Mouse (Mus musculus) left cerebral cortex, postnatal 10 days (tissue): ENCODE results near the gene Yars. TPM values are rescaled to one million over a fixed set of nuclear protein-coding genes. Genes with fewer than 3 reads are reported as not detected.

ENCODE experiments used
- DNase-seq, 2 experiments: peaks; one replicate each; pipeline ENCODE4 v3.0.0; 2021 to 2022; ENCODE audit warnings: low spot score in 2 of 2, mixed read lengths in 1 of 2; ENCODE audit errors: extremely low spot score in 1 of 2
- intact Hi-C: fragments of 180-260 bp; cut with DNase I; formaldehyde crosslinking; loops from one replicate; pipeline ENCODE4 v1.15.1; 2025
- total RNA-seq, 2 experiments: library from RNA; stranded (reverse); gene quantifications; 2 replicates each; pipeline ENCODE4 v1.2.3; 2021

Gene Yars
- 100 to 1,000 TPM; 103 to 105 TPM for total RNA-seq

DNA sequence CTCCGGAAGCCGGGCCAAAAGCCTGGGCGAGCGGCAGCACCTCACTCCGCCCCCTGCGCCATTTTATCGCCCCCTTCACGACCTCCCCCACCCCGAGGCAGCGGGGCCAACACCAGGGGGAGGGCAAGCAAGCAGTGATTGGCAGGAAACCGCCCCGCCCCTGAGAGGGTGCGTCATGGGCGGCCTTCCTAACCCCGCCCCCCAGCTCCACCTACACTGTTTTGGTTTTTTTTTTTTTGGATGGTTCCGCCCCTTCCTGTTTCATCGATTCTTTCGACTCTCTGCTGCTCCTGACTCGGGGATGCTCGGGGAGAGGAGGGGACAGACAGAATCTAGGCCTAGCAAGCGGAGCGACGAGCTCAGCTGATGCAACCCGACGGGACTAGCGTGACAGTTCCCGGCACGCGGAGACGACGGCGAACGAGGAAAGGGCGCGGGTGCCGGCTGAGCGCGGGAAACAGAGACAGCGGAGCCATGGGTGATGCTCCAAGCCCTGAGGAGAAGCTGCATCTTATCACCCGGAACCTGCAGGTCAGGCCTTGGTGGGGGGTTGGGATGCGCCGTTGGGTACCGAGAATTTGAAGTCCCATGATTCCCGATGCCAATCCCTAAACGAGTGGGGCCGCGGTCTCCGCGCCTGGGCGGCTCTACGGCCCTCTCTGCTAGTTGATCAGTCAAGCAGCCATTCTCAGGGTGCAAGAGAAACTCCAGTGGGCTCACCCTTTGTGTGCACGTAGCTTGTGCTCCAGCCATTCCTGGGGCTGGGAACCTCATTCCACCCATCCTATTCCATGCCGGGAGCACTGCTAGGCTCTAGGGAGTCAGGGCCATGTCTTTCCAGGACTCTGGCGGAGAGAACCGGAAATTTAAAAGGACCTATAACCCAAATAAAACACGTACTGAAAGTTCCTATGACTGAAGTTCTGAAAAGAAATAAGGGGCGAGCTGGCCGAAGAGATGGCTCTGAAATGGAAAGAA lies at the start of gene Yars, which contains the start of gene S100pbp:
Gene Yars, plus strand, starts transcription at position 219 of the 978 bp plus-strand sequence.
Gene S100pbp, minus strand, starts transcription at position 186 of the 978 bp plus-strand sequence.
- DNase-seq, result peak; percentile 96 to 98
- intact Hi-C loops, result no loop called here

GRCm38 (mm10) chr4:129140808-129141207 lies 48.8 kb upstream of the Yars start:
- intact Hi-C loops, result no loop called here
- DNase-seq, result no peak

DNA sequence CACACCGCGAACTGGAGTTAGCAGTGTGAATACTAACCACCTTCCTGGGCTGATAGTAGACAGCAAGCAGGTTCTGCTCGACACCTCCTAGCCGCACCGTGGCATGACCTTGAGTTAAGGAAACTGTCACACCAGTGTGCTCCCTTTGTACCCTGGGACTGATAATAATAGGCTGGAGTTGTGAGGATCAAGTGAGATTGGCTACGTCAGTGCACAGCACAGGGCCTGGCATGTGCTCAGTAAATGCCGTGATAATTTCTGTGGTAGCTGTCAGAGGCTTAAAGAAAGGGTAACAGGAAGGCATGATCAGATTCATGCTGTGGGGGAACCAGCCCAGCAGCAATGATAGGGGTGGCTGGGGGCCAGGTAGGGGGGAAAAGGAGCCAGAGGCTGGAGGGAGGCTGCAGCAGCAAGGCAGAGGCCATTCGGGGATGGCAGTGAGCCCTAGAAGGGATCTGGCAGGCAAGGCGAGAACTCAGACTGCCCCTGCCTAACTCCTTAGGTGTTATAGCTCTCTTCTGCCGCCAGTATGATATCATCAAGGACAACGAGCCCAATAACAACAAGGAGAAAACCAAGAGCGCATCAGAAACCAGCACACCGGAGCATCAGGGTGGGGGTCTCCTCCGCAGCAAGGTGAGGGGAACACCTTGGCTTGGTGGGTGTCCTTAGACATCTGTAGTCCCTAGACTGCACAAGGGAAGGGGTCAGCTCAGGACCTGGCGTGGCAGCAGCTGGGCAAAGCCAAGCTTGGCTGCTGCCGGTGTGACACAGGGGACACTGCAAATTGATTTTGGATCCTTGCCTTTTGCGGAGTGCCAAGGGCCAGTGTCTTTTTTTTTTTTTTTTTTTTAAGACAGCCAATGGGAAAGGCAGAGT lies 47.8 kb upstream of the Yars start:
- DNase-seq, result no peak
- intact Hi-C loops, result no loop called here

DNA sequence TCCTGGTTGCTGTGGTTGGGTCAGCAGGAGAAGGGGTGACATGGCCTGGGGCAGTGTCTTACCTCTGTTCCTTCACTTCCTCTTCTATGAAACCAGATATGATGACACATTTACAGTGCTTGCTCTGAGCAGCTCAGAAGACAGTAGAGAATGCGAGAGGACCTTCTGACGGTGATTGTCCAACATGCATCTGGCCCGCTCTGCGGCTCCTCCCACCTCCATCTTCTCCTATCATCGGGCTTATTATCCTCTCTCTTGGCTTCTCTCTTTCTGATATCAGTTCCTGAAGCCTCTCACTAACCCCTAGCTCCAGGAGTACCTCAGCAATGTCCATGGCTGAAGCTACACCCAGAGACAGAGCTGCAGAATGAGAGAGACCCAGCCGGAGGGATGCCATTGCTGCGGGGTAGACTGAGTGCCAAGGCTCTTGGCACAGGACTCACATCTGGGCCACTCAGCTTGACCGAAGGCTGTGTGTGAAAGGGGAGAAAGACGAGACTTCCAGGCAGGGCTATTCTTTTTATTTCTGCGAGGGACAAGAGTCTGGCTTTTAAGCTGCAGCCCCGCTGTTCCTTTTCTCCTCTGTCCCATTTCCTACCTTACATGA lies 47.0 kb upstream of the Yars start:
- no peak for DNase-seq
- intact Hi-C loops, result no loop called here

- no peak for DNase-seq
- intact Hi-C loops, result no loop called here
Measured at GRCm38 (mm10) chr4:129143509-129143908, 46.1 kb upstream of the Yars start.

DNA sequence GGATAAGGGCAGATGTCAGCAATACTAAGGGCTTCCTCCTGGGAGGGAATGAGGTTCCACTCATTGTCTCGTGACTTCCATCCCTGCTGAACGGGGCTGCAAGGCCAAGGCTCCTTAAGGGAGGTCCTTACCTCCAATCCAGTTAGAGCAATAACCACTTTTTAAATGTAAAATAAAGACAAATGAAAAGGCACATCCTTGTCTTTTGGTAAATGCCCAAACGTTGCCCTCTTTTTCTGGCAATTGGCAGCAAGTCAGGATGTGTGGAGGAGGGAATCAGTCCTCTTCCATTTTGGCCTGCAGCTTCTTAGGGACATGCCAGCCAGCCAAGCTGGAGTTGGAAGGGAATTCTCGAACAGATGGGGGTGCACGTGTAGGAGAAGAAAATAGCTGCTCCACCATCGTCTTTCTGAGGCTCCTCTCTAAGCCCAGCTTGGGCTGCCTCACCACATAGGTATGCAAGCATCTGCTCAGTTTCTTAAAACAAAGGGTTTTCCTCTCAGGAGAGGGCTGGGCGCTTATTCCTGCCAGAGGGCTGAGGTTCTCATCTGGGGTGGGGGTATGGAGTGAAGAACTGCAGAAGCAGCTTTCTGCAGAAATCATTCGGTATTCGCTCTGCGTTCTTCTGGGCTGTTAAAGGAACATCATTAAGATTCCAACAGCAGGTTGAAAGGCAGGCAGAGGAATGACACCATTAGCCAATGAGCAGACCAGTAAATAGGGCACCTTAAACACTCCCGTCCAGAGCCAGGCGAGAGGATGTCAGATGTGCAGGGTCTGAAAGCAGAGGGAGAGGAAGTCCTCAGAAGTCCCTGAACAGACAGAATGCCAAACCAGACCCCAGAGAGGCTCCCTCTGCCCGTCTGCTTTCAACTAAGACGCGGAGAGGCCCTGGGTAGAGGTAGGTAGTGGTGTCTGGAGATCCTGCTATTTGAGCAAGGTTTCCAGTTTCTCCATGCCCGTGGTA lies 44.9 kb upstream of the Yars start:
- intact Hi-C loops, result loop anchor here (5.0 kb wide), 1 partner anchor 38 kb away; no protein-coding TSS in a partner anchor

GRCm38 (mm10) chr4:129145411-129145810 lies 44.1 kb upstream of the Yars start:
- intact Hi-C loops, result loop anchor here (5.0 kb wide), 1 partner anchor 37 kb away; no protein-coding TSS in a partner anchor
- no peak for DNase-seq

More for the DNA sequence above, 44.9 kb upstream of the Yars start:
- peak; percentile 67 to 88 for DNase-seq

GRCm38 (mm10) chr4:129145943-129146342 lies 43.6 kb upstream of the Yars start:
- DNase-seq, result no peak
- intact Hi-C loops, result loop anchor here (5.0 kb wide), 1 partner anchor 36 kb away; no protein-coding TSS in a partner anchor

- intact Hi-C loops, result loop anchor here (5.0 kb wide), 1 partner anchor 36 kb away; no protein-coding TSS in a partner anchor
- DNase-seq, result no peak
Measured at GRCm38 (mm10) chr4:129146392-129146791, 43.2 kb upstream of the Yars start.

DNA sequence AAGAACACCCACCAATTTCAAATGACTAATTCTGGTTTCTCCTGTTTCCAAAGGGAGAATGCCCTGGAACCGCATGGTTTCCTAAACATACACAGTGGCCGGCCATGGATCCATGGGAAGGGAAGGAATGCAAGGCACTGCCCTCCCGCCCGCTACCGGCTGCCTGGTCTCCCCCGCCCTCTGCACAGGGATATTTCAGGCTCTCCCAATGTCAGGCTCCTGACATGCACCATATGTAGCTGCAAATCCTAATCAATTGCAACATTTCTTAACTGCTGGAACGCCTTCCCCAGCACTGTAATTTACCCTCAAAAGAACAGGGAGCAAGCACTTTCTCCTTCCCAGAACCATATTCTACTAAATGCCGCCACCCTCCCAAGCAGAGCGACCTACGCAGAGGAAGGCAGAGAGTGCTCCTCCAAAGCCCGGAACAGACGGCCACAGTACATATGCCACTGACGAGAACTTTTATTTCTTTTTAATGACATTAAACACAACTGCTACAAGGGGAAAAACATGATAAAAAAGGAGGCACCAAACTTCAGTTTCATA lies 41.9 kb upstream of the Yars start:
- intact Hi-C loops, result loop anchor here (5.0 kb wide), 1 partner anchor 35 kb away; no protein-coding TSS in a partner anchor
- DNase-seq, result no peak

DNA sequence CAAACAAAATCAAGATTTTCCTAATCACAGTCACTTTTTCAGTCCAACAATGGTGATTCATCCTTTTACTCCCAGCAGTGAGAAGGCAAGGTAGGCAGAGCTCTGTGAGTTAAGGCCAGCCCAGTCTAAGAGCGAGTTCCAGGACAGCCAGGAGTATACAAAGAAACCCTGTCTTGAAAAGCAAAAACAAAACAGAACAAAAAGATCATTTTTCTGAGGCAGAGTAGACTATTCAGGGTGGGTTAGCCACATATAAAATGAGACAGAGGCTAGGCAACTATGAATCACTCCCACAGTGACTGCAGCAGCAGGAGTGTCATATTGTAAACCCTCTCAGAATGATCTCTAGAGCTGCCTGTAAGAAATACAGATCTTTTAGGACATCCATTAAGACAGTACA lies 40.2 kb upstream of the Yars start:
- intact Hi-C loops, result loop anchor here (5.0 kb wide), 1 partner anchor 33 kb away; no protein-coding TSS in a partner anchor
- DNase-seq, result no peak

DNA sequence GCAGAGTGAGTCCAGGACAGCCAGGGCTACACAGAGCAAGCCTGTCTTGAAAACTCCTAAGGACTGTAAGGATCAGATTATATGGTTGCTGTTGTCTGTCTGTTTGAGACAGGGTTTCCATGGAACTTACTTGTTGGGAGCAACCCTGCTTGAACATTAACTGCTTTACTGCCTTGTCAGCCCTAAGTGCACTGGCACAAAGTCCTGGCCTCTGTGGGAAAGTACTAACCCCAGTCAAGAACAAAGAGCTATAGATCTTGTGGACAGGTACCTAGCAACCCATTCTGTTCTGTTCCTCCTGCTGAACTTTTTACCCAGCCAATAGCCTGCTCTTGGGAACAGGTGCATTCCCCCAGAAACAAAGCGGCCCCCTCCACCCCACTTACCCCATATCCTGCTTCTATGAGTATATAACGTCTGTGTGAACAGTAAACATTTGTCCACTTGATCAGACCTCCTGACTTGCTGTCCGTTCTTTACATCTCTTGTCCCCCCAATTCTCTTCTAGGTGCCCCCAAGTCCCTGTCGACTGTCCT lies 38.2 kb upstream of the Yars start:
- intact Hi-C loops, result no loop called here
- no peak for DNase-seq

- intact Hi-C loops, result no loop called here
- no peak for DNase-seq
Measured at GRCm38 (mm10) chr4:129157541-129157940, 32.0 kb upstream of the Yars start.

DNA sequence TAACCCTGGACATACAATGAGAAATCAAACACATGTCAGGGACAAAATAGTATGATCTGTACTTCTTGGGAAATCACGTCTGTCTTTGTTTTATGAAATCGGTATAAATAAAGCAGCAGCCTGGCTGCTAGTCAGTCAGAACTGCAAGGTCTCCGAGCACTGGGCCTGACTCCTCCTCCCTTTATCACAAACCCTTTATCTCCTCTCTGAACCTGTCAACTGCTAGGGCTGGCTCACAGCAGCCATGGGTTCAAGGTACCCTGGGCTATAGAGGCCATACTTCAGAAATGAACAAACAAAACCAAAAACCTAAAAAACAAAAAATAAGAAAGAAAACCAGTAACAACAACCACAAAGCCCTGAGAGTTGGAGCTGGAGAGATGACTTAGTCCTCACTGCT lies 31.0 kb upstream of the Yars start:
- intact Hi-C loops, result no loop called here
- DNase-seq, result no peak

DNA sequence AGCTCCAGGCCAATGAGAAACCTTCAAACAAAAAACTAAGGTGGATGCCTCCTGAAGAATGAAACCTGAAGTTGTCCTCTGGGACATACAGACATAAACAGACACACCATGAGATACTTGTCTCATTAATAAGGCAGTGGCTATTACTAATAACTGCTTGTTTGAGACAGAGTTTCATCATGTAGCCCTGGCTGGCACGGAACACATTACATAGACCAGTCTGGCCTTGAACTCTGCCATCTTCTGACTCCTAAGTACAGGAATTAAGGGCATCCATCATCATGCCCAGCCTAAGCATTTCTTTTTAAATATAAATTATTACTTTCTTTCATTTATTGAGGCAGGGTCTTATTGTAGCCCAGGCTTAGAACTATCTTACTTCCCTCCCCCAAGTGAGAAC lies 28.5 kb upstream of the Yars start:
- intact Hi-C loops, result no loop called here
- no peak for DNase-seq

DNA sequence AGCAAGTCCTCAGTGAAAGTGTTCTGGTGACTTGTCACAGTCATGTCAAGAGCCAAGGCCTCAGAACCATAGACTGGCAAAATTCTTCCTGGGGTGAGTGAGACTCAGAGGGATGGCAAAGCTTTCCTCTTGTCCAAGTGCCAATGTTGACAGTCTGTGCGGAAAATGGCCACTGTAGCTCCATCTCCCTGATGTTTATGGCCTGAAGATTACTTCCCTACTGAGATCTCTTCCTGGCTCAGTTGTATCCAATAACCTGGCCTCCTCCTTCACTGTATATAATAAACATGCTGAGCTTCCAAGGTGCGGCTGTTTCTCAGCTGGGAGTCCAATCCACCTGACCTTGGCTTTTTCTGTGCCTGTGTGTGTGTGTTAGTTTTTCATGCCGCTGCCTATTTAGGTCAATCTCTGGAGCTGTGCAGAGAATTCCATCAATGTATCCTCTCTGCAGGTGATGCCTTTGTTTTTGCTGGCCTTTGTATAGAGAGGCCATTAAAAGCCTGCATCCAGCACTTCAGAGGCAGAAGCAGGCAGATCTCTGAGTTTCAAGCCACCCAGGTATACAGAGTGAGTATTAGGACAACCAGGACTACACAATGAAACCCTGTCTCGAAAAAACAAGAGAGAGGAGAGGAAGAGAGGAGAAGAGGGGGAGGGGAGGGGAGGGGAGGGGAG lies 27.8 kb upstream of the Yars start:
- no peak for DNase-seq
- intact Hi-C loops, result no loop called here

DNA sequence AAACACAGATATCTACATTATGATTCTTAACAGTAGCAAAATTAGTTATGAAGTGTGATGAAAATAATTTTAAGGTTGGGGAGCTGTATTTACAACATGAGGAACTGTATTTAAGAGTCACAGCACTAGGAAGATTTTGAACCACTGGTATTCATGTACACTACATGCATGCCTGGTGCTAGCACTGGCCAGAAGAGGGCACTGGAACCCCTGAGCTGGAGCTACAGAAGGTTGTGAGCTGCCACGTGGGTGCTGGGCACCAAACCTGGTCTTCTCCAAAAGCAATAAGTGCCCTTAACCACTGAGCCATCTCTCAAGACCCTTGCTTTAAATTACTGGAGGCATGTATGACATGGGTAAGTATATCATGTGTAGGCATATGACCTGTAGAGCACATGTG lies 17.0 kb upstream of the Yars start:
- intact Hi-C loops, result no loop called here
- no peak for DNase-seq
